Mouse (Mus musculus) fat pad, adult 2 months (tissue): ENCODE data around the gene Sema5a.

Experiments
- DNase-seq: peaks from one replicate; pipeline ENCODE4 v3.0.0-alpha.2; 2011; ENCODE audit warnings: low read depth, low spot score; ENCODE audit errors: extremely low read depth

Gene Sema5a

DNA sequence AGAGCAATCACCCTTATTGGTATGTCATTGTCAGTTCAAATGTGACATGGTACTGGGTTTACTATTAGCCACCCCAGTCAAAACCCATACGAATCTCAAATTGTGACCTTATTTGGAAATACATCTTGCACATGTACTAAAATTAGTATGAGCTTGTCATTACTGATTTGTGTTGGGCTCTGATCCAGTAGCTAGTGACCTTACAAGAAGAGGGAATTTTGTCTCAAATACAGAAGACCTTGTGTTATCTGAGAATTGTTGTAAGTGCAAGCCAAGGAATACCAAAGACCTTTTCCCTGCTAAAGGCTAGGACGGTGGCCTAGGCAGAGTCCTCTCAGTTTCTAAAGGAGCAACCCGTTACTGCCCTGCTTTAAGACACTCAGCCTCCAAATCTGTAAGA, 287.9 kb downstream of the Sema5a start:
- no peak for DNase-seq

DNA sequence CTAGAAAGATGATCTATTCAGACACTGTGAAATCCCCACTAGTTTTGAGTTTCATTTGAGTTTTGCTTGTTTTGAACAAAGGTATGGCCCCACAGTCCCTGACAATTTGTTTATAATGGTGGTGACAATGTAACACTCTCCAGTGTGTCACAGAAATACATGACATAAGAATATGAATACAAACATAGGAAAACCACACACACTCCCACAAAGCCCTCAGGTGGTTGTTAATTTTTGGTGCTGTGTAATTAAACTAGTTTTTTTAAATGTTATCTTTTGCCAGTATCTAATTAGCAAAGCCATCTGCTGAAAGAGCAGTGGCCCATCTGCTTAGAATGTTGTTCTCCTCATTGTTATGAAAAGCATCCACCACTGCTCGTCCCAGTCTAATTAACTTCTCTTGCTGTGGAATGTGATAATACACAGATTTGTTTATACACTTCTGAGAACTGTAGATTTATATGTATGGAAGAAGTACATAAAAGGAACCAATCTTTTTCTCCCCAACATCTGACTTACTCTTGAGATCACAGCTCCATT, 289.0 kb downstream of the Sema5a start:
- no peak for DNase-seq

- no peak for DNase-seq
Observed at GRCm38 (mm10) chr15:32536755-32537503, 292.3 kb downstream of the Sema5a start.

DNA sequence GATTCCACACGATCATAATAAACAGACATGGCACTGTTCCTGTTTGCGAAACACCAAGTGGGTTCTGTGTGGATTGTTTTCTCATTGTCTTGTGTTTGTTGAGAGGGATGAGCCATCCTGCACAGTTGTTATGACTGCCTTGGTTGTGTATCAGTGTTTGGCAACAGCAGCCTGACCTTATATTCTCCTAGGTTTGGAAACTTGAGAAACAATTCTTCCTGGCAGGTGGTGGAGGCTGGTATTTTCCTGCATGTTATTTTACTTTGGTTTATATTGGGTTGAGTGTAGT, 292.8 kb downstream of the Sema5a start:
- no peak for DNase-seq

- DNase-seq: no peak
Observed at GRCm38 (mm10) chr15:32538092-32538491, 293.5 kb downstream of the Sema5a start.

DNA sequence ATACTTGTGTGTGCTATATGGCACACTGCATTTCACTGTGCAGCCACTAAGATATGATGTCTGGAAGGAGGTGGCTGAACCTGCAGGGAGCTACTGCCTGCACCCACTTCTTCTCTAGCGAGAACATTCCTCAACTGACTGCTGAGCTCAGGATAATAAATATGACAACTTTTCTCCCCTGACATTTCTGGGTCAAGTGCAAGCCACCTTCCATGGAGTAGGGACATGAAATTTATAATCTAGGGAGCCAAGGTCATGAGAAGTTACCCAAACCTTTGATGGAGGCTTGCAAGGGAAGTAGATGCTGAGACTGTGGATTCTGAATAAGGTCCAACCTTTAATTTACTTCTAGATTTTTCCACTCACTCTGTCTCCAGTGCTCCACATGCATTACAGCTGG, 298.1 kb downstream of the Sema5a start:
- no peak for DNase-seq

DNA sequence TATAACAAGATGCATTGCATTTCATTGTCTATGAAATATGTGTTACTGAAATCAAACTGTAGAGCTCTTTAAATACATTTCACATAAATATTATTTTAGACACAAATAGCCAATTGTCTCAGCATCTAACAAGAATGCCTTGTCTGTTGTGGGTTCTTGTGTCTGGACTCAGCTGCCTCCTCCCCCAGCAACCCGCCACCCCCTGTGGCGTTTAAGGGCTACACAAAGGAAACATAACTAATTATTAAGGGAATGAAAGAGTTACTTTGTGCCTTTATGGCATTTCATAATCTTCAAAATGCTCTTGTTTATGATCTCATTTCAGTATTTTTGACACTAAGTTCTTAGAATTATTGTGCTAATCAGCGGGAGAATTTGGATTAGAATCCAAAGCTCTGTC, 298.6 kb downstream of the Sema5a start:
- DNase-seq: no peak

DNA sequence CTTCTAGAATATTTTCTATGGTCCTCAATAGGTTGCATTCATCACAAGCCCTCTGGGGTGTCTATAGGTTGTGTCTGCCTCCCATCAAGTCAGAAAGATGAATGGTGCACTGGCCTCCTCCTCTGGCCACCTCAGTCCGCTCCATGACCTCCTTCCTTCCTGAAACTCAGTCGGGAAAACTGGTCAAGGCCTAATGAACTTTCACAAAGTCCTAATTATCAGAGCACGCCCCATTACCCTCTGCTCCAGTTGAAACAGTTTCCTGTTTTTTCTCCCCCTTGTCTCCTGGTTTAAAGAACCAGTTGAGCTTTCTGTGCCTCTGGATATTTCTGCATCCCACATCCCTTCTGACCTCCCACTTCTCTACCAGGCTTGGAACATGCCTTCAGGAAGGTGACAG, 300.8 kb downstream of the Sema5a start:
- no peak for DNase-seq

DNA sequence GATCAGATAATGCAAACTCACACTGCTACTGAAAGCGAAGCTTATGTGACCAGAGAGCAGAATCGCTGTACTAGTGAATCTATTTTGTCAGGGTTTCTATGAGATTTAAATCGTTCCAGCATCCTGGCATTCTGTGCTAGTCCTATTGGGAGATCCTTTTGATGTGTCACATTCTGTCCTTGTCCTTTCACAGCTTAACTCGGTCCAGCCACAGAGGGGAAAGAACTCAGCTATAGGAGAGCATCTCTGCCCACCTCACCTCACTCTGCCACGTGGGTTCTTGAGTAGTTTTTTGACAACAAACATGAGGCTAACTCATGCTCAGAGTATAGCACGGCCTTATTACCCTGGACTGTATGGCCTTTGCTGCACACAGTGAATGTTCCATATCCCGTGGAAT, 302.1 kb downstream of the Sema5a start:
- DNase-seq: no peak

DNA sequence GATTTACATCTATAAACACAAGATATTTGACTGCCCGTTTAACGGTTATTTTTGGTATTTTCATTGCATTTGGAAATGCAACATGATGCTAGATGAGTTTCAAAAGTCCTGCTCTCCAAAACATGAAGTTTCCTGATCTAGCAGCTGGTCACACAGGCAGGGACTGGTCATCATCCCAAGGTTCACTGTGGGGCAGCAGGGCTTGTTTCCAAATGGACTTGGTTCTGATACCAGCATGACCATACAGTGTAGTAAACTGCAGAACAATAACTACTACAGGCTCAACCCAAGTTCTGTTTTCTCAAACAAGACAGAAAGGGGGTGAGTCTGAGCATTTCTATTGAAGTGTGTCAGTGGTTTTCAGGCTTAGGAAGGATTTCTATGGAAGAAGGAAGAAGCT, 314.3 kb downstream of the Sema5a start:
- no peak for DNase-seq

- no peak for DNase-seq
Observed at GRCm38 (mm10) chr15:32562600-32562999, 318.0 kb downstream of the Sema5a start.

- no peak for DNase-seq
Observed at GRCm38 (mm10) chr15:32568181-32568857, 323.7 kb downstream of the Sema5a start.

GRCm38 (mm10) chr15:32568858-32569387, 324.3 kb downstream of the Sema5a start:
- no peak for DNase-seq

GRCm38 (mm10) chr15:32574327-32574726, 329.7 kb downstream of the Sema5a start:
- DNase-seq: no peak

GRCm38 (mm10) chr15:32575212-32575611, 330.6 kb downstream of the Sema5a start:
- DNase-seq: no peak

DNA sequence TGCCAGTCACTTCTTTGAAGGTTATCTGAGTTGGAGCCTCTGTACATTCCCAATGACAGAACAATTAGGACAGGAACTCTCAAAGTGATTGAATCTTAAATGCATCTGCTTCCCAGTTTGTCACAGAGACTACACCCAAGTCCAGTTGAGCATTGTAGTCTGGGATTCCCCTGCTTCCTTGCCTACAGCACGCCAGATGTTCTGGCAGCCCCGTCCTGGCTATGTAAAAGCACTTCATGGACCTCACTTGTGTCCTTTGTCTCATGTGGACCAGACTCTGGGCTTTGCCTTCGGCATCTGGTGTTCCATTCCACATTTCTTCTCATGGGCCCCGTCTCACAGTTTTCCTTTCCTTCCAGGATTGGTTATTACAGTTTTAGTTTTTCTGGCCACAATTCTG, 334.7 kb downstream of the Sema5a start:
- no peak for DNase-seq

GRCm38 (mm10) chr15:32590641-32591040, 346.0 kb downstream of the Sema5a start:
- no peak for DNase-seq

GRCm38 (mm10) chr15:32593746-32594145, 349.1 kb downstream of the Sema5a start:
- DNase-seq: no peak

- DNase-seq: no peak
Observed at GRCm38 (mm10) chr15:32596574-32596973, 352.0 kb downstream of the Sema5a start.

GRCm38 (mm10) chr15:32597189-32597588, 352.6 kb downstream of the Sema5a start:
- DNase-seq: no peak

DNA sequence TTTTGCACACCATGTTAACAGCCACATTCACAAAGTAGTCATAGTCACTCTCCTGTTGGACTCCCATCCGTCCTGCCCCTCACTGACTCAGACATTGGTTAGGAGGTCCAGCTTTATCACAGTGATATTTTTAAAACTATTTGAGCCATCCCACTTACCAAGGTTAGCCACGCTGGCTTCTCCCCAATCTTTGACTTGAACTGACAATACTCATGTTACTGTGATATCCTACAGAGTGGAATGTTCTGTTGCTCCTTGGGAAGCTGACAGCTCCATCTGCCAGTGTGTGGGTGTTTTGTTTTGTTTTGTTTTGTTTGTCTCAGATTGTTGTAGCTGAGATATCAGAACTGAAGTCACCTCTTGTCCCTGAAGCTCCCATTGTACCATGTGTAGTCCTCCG, 362.6 kb downstream of the Sema5a start:
- DNase-seq: no peak

GRCm38 (mm10) chr15:32610776-32611175, 366.2 kb downstream of the Sema5a start:
- peak; percentile 39 for DNase-seq
